Mouse (Mus musculus): ENCODE measurements around the gene Olfr1082. TPM values are rescaled to one million over a fixed set of nuclear protein-coding genes. Genes with fewer than 3 reads are reported as not detected.
"Not testable (repeated sequence)": the region's sequence is repeated elsewhere in the genome, so short reads cannot be mapped to it uniquely, and the experiment has no call there.

Gene Olfr1082
- total RNA-seq (2022), result not detected

DNA sequence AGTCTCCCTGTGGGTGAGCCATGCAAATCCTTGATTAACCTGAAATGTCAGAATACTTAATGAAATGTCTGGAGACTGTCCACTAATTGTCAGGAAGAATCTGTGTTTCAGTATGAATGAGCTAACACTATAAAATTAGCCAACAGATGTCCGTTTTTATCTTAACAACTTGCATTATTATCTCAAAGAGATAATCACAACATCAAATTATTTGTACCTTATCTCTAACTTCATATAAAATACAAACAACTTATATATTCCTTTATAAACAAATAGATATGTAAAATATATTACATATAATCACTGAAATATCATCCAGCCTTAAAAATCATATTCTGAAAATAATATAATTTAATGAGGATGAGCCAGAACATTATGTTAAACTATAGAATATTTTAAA, at the start of gene Olfr1082:
TSS of gene Olfr1082 (minus strand) at position 101 of the 400 bp plus-strand sequence.
- not testable (repeated sequence) for DNase-seq (ENCODE audit: low spot score in 2 of 2)

DNA sequence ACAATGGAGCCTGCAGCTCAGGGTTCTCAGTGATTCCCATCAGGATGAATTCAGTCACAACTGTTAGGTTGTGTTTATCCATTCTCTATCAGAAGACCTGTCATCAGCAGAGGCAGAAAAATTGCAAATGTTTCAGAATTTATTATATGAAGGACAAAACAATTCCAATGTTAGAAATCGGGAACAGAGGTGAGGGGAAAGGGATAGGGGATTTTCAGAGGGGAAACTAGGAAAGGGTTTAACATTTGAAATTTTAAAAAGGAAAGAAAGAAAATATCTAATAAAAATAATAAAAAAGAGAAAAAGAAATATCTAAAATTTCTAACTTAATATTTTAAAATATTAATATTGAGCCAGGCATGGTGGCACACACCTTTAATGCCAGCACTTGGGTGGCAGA, 40.9 kb upstream of the Olfr1082 start, which contains the start of gene Olfr1084:
TSS of gene Olfr1084 (minus strand) at position 101 of the 400 bp plus-strand sequence.
- not testable (repeated sequence) for DNase-seq (ENCODE audit: low spot score in 2 of 2)

DNA sequence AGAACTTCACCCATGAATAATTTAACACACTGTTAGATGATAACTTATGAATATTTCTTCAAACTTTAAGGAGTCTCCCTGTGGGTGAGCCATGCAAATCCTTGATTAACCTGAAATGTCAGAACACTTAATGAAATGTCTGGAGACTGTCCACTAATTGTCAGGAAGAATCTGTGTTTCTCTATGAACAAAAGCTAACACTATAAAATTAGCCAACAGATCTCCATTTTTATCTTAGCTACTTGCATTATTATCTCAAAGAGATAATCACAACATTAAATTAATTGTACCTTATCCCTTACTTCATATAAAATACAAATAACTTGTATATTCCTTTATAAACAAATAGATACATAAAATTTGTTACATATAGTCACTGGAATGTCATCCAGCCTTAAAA, 40.6 kb downstream of the Olfr1082 start, which contains the start of gene Olfr1080:
TSS of gene Olfr1080 (minus strand) at position 101 of the 400 bp plus-strand sequence.
- DNase-seq (ENCODE audit: low spot score in 2 of 2), result not testable (repeated sequence)

Other genes with a start within 250 kb of the Olfr1082 start
- not detected for gene Olfr1055, start 248.7 kb downstream of the Olfr1082 start, total RNA-seq (2022)
- not detected for gene Olfr1056, start 236.5 kb downstream of the Olfr1082 start, total RNA-seq (2022)
- gene Olfr1057, start 220.6 kb downstream of the Olfr1082 start, total RNA-seq (2022), result not detected
- gene Olfr1058, start 210.4 kb downstream of the Olfr1082 start, total RNA-seq (2022), result not detected
- gene Olfr1061, start 184.9 kb downstream of the Olfr1082 start, total RNA-seq (2022), result not detected
- gene Olfr1062, start 172.2 kb downstream of the Olfr1082 start, total RNA-seq (2022), result not detected
- gene Olfr1065, start 148.4 kb downstream of the Olfr1082 start, total RNA-seq (2022), result not detected
- not detected for gene Olfr1066, start 142.7 kb downstream of the Olfr1082 start, total RNA-seq (2022)
- gene Olfr228, start 111.6 kb downstream of the Olfr1082 start, total RNA-seq (2022), result not detected
- gene Olfr1076, start 90.5 kb downstream of the Olfr1082 start, total RNA-seq (2022), result not detected
- gene Olfr1079, start 56.5 kb downstream of the Olfr1082 start, total RNA-seq (2022), result not detected
- gene Olfr1080, start 40.7 kb downstream of the Olfr1082 start, total RNA-seq (2022), result not detected
- not detected for gene Olfr1084, start 40.8 kb upstream of the Olfr1082 start, total RNA-seq (2022)
- gene Olfr1085, start 63.1 kb upstream of the Olfr1082 start, total RNA-seq (2022), result not detected
- not detected for gene Olfr1086, start 81.1 kb upstream of the Olfr1082 start, total RNA-seq (2022)
- gene Olfr1087, start 99.4 kb upstream of the Olfr1082 start, total RNA-seq (2022), result not detected
- not detected for gene Olfr1089, start 134.7 kb upstream of the Olfr1082 start, total RNA-seq (2022)
- gene Olfr1090, start 160.0 kb upstream of the Olfr1082 start, total RNA-seq (2022), result not detected
- not detected for gene Olfr1093, start 183.5 kb upstream of the Olfr1082 start, total RNA-seq (2022)
- not detected for gene Olfr141, start 211.1 kb upstream of the Olfr1082 start, total RNA-seq (2022)
- gene Olfr1094, start 225.7 kb upstream of the Olfr1082 start, total RNA-seq (2022), result not detected